Mouse (Mus musculus) testis, adult 2 months (tissue): Measurements from ENCODE around the gene Tacc2. TPM values are rescaled to one million over a fixed set of nuclear protein-coding genes. Genes with fewer than 3 reads are reported as not detected.

Experiments
- H3K27ac ChIP-seq: fragments of 200-500 bp; 2 replicates; pipeline ENCODE4 v1.5.1; 2012; ENCODE audit warnings: low read depth, low read length; ENCODE audit not compliant: control insufficient read depth, insufficient read depth
- H3K27me3 ChIP-seq: fragments of 200-500 bp; 2 replicates; pipeline ENCODE4 v1.6.1; 2012; ENCODE audit warnings: mild to moderate bottlenecking, low read length, moderate library complexity; ENCODE audit not compliant: control insufficient read depth, insufficient read depth
- H3K36me3 ChIP-seq: fragments of 200-500 bp; 2 replicates; pipeline ENCODE4 v1.6.1; 2012; ENCODE audit warnings: mild to moderate bottlenecking, low read length; ENCODE audit not compliant: control insufficient read depth, insufficient read depth
- H3K4me1 ChIP-seq: fragments of 200-500 bp; 2 replicates; pipeline ENCODE4 v1.6.1; 2012; ENCODE audit warnings: low read length; ENCODE audit not compliant: control insufficient read depth, insufficient read depth
- H3K4me3 ChIP-seq: fragments of 200-500 bp; 2 replicates; pipeline ENCODE4 v1.5.1; 2012; ENCODE audit warnings: low read depth, mild to moderate bottlenecking, low read length, moderate library complexity, mixed read lengths; ENCODE audit not compliant: control insufficient read depth
- CTCF ChIP-seq: fragments of 200-500 bp; IDR thresholded peaks from 2 replicates; pipeline ENCODE4 v1.5.1; 2012; ENCODE audit warnings: low read depth, mild to moderate bottlenecking, inconsistent platforms, low read length, moderate library complexity; ENCODE audit not compliant: control insufficient read depth, insufficient read depth, insufficient replicate concordance
- POLR2A ChIP-seq: fragments of 200-500 bp; IDR thresholded peaks from 2 replicates; pipeline ENCODE4 v1.6.1; 2012; ENCODE audit warnings: low read depth, mild to moderate bottlenecking, inconsistent platforms, low read length, moderate library complexity; ENCODE audit not compliant: control insufficient read depth
- polyA plus RNA-seq: library from polyadenylated mRNA; depleted of rRNA; stranded (reverse); fragments of >200 nt; gene quantifications from 2 replicates; pipeline ENCODE4 v1.2.3, GENCODE M21; 2012

Tacc2 gene
- polyA plus RNA-seq, 1 experiment, result 6.5 TPM

- H3K4me1 ChIP-seq, result peaks cover 6% of the 10 kb centered on the region
- TF ChIP-seq POLR2A, result no peak
- TF ChIP-seq CTCF, result no peak
- H3K36me3 ChIP-seq, result no peaks in the 10 kb centered on the region
- H3K27ac ChIP-seq, result no peak overlapping the region
- H3K27me3 ChIP-seq, result no peaks in the 10 kb centered on the region
- H3K4me3 ChIP-seq, result no peak overlapping the region
Observed at GRCm38 (mm10) chr7:130690869-130691268, 113.6 kb downstream of the Tacc2 start.

DNA sequence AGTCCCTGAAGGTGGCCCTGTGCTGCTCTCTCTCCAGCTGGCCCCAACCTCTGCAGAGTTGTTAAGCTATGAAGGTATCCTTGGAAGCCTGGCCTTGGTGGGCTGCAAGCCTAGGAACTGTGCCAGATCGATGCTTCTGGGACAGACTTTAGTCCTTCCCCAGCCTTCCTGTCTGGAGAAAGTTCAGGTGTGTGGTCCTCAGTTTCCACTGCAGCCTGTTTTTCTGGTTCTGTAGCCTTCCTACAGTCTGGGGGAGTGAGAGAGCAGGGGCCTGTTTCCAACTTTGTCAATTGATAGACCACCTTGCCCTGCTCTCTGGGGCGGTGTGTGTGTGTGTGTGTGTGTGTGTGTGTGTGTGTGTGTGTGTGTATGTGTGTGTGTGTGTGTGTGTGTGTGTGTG is 114.7 kb downstream of the Tacc2 start:
- Histone ChIP-seq H3K4me1 (peaks cover 6% of the 10 kb centered on the region), H3K36me3 (no peaks in the 10 kb centered on the region), H3K27ac (no peak overlapping the region), H3K4me3 (no peak overlapping the region), H3K27me3 (no peaks in the 10 kb centered on the region)
- no peak for TF ChIP-seq POLR2A
- no peak for TF ChIP-seq CTCF

DNA sequence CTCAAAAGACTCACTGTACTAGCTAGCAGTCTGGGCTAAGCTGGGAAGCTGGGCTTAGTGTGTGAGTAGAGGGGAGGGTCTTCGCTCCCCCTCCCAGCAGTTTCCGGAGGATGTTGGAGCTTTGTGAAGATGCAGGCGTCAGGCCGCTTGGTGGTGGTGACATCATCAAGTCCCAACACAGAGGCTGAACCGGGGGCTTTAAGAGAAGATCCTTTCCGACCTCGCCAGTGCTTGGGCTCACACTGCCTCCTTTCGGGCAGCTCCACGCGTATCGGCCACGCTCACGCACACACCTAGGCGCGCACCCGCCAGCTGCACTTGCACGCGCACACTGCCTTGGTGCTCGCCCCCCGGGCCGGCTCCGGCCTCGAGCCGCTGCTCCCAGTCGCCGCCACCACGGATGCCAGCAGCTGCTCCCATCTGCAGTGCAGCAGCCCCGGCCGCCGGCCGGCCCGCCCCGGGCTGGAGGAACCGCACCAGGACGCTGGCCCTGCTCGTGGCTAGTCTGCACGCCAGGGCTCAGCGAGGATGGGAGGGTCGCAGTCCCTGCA is 115.2 kb downstream of the Tacc2 start:
- H3K27ac ChIP-seq, result 0 out of 2 replicates have a peak overlapping the region, but pooled peaks have one; percentile 25
- no peaks in the 10 kb centered on the region for H3K36me3 ChIP-seq
- H3K27me3 ChIP-seq, result no peaks in the 10 kb centered on the region
- peak overlapping the region; percentile 72 for H3K4me3 ChIP-seq
- TF ChIP-seq CTCF, result no peak
- TF ChIP-seq POLR2A, result 0 out of 2 replicates have a peak, but pooled peaks have one; percentile 8
- H3K4me1 ChIP-seq, result peaks cover 6% of the 10 kb centered on the region

DNA sequence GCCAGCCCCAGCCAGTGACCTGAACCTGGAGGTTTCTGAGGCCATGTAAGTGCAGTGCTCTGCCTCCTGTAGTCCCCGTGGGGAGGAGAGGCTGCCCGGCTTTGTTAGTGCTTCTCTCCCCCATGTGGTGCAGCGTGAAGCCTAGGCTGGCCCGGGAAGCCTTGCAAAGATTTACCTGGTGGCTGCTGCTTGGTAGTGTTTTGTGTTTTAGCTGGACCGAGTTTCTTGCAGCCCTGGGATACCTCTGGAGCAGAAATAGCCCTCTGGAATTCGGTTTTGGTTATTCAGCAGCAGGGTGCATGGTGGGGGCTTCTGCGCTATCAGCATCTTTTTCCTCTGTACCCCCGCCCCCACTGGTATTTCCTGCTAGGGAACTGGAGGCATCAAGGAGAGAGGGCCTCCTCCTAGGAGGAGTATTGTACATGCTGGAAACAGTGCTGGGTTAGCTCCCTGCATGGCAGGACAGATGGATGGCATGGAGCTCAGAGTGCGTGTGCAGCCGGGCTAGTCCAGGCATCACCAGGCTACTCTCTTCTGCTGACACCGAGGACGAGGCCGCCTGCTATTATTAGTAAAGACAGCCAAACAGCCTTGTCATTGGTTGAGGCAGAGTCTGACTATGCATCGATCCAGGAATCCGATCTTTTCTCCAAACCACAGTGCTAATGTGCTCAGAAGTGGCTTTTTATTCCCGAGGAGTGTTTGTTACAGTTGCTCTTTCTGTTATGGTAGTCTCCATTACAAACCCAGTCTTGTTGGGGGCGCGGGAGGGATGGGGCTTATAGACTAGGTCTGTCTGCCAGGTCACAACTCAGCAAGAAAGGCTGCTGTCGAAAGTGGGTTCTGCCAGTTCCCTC is 115.9 kb downstream of the Tacc2 start:
- H3K27ac ChIP-seq, result 0 out of 2 replicates have a peak overlapping the region, but pooled peaks have one; percentile 25
- no peak for TF ChIP-seq CTCF

GRCm38 (mm10) chr7:130693800-130694193 is 116.6 kb downstream of the Tacc2 start:
- peaks cover 6% of the 10 kb centered on the region for H3K4me1 ChIP-seq
- TF ChIP-seq POLR2A, result no peak

More for the DNA sequence above, 115.9 kb downstream of the Tacc2 start:
- no peaks in the 10 kb centered on the region for H3K27me3 ChIP-seq
- H3K36me3 ChIP-seq, result no peaks in the 10 kb centered on the region
- H3K4me3 ChIP-seq, result peak overlapping the region; percentile 72
- H3K4me1 ChIP-seq, result peaks cover 6% of the 10 kb centered on the region

GRCm38 (mm10) chr7:130695669-130696338 is 118.6 kb downstream of the Tacc2 start:
- TF ChIP-seq CTCF, result no peak
- no peak for TF ChIP-seq POLR2A
- Histone ChIP-seq H3K27ac (no peak overlapping the region), H3K4me1 (peaks cover 6% of the 10 kb centered on the region), H3K27me3 (no peaks in the 10 kb centered on the region), H3K36me3 (no peaks in the 10 kb centered on the region), H3K4me3 (no peak overlapping the region)

More at GRCm38 (mm10) chr7:130693800-130694193, 116.6 kb downstream of the Tacc2 start:
- Histone ChIP-seq H3K27me3 (no peaks in the 10 kb centered on the region), H3K36me3 (no peaks in the 10 kb centered on the region), H3K4me3 (no peak overlapping the region), H3K27ac (no peak overlapping the region)
